Mouse (Mus musculus) T-helper 17 cell (primary cell): ENCODE data around the gene Fez2.

Experiments
- in situ Hi-C, 2 experiments: fragments of 300-600 bp; cut with MboI, MseI; formaldehyde crosslinking; loops; 1 replicate in 1 of 2; 2 replicates in 1 of 2; pipeline ENCODE4 v1.15.1; 2025; ENCODE audit warnings: high pct_unique_total_duplicates in 2 of 2

Gene Fez2

GRCm38 (mm10) chr17:78409900-78410299, 8.1 kb downstream of the Fez2 start:
- in situ Hi-C loops: no loop called here

- in situ Hi-C loops: no loop called here
Observed at GRCm38 (mm10) chr17:78408386-78408785, 9.6 kb downstream of the Fez2 start.

DNA sequence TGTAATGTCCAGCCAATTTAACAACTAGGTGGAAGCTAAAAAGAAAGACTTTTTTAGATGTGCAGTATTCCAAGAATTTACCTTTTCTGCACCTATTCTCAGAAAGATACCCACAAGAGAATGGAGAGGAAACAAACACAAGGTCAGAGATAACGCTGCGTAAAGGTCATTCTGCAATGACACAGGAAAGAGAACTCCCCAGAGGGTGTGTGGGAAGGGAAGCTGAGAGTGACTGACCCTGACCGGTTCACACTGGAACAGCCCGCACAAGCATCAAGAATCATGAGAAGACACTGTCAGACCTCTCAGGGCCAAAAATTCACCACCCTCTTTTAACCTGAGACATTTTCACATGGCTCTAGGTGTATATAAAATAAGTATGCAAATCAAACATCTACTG, 10.4 kb downstream of the Fez2 start:
- in situ Hi-C loops: no loop called here

DNA sequence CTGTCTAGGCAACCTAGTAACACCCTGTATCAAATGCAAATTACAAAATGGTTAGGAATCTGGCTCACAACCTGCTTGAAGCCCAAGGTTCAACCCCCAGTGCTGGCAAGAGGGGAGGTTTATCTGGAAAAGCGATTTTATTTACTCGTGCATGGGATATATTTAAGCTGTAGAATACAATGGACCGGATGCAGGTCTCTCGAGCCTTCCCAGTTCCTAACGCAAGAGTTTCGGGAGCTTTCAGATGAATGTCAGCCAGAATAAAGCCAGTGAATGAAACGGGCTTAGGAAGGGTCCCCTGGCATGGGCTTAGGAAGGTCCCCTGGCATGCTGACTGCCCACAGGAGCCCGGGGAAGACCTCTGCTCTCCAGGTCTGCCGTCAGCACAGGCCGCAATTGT, 11.1 kb downstream of the Fez2 start:
- in situ Hi-C loops: no loop called here

- in situ Hi-C loops: no loop called here
Observed at GRCm38 (mm10) chr17:78405336-78405735, 12.6 kb downstream of the Fez2 start.

GRCm38 (mm10) chr17:78403804-78404203, 14.1 kb downstream of the Fez2 start:
- in situ Hi-C loops: loop anchor here in 1 of 2 experiments (5.0 kb wide), 1 partner anchor 37 kb away; no protein-coding TSS in a partner anchor

DNA sequence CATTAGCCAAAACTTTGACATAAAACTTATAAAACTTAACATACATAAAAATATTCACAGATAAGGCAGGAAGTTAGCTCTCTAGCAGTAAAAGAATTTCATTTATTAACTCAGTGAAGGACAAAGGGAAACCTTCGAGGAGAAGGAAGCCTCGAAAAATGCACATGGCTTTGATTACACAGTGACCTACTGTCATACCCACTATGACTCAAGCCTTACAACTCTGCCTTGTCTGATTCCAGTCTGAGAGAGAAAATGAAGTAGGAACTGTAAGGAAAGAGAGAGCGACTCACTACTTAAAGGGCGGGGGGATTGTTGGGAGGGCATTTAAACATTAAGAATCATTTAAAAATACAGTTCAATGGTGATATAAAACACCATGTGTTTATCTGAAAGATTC, 14.7 kb downstream of the Fez2 start:
- in situ Hi-C loops: loop anchor here in 1 of 2 experiments (5.0 kb wide), 1 partner anchor 36 kb away; no protein-coding TSS in a partner anchor

GRCm38 (mm10) chr17:78402174-78402573, 15.8 kb downstream of the Fez2 start:
- in situ Hi-C loops: loop anchor here in 1 of 2 experiments (5.0 kb wide), 1 partner anchor 35 kb away; no protein-coding TSS in a partner anchor

DNA sequence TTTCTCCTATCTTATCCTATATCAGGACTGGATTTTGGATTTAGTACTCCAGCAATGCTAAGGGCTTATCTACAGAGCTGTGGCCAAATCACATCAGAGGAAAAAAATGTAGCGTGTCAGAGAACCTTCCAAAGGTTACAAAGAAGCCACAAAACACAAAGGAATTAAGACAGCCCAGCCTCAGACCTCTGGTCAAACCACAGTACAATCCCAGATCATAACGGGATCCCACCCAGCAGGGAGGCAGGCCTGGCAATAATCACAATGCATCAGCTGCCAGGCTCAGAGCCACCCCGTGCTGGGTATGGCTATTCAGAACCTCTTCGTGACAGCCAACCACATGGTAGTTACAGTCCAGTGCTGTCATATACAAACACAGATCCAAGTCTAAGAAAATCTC, 16.2 kb downstream of the Fez2 start:
- in situ Hi-C loops: loop anchor here in 1 of 2 experiments (5.0 kb wide), 1 partner anchor 34 kb away; no protein-coding TSS in a partner anchor

DNA sequence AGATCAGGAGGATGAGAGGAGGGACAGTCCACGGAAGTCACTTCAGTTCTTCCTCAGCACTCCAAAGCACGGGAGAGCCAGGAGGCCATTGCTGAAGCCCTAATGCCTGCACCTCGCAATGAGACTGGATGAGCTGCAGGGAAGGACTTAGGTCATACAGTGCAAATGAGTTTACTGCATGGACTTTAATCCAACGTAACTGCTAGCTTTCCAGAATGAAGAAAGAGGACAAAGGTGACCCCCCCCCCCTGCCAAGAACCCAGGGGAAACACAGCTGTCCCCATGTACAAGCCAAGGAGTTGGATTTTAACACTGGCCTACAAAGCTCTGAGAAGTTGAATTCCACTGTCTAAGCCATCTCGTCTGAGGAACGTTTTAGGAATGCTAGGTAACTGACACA, 16.6 kb downstream of the Fez2 start:
- in situ Hi-C loops: loop anchor here in 1 of 2 experiments (5.0 kb wide), 1 partner anchor 34 kb away; no protein-coding TSS in a partner anchor

DNA sequence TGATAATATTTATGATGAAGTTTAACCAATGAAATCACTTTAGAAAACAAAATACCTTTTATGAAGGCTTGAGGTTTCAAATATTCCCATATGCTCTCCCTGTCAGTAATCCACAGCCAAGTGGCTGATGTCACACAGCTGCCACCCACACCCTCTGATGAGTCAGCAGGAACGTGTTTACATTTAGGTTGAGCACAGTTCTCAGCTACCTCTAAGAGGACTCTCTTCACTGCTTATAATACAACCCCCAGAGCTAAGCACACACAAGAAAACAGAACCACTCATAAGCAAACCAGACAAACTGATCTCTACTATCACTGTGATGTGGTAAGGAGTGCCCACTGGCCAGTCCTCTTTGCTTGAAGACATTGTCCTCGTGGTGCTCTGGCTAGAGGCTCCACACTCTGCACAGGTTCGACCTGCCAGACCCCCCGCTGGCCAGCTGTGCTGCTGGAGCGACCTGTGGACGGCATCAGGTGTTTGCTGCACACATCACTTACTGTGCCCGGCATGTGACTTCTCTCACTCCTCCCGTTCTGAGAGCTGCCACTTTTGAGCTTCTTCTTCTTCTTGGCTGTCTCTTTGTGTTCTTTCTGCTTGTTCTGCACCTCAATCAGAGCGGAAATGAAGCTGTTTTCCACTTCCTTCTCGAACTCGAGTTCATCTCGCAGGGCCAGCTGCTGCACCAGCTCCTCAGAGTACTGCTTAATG, 17.7 kb downstream of the Fez2 start:
- in situ Hi-C loops: loop anchor here in 1 of 2 experiments (5.0 kb wide), 1 partner anchor 33 kb away; no protein-coding TSS in a partner anchor

GRCm38 (mm10) chr17:78392401-78393087, 25.4 kb downstream of the Fez2 start:
- in situ Hi-C loops: no loop called here

DNA sequence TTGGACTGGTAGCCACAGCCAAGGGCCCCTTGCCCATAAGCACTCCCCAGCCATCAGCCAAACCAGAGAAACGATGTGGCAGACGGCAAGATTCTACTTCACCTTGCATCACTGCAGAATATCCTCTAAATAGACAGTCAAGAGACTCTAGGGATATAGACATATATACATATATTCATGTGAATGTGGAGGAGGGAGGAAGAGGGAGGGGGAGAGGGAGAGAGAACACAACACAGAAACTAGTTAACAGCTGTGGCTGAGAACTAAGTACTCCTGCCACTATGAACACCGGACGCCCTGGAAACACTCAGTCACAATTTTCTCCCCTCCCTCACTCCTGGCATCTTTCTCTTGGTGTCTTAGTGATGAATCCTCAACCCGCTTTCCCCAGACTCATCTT, 28.4 kb downstream of the Fez2 start:
- in situ Hi-C loops: no loop called here

DNA sequence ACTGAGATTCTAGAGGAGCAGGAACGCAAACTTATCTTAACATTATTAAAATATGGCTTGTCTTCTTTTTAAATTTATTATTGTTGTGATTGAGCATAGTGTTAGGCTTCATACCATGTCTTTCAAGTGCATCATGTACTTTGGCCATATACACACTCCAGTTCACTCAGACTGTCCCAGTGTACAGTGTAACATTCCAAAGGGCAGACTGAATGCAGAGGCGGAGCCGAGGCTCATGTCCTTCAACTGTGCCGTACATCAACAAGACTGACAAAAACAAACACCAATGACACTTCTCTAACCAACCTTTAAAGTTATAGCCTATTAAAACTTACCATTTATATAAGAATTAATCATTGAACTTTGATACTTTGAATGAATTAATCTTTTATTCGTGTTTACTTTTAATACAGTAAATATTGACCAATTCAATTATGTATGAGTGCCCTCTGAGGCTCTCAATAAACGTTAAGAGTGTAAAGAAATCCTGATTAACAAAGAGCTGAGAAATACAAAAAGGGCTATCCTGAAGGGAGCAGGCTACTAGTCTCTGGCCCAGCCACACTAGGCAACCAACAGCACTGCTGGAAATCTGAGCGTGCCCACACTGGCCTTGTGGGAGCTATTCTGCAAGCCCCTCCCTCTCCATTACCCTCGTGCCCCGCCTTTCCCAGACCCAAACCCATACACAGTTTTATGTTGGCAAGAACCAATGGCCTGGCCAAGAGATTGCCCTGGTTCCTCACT, 29.7 kb downstream of the Fez2 start:
- in situ Hi-C loops: no loop called here

GRCm38 (mm10) chr17:78387665-78388064, 30.3 kb downstream of the Fez2 start:
- in situ Hi-C loops: no loop called here

- in situ Hi-C loops: no loop called here
Observed at GRCm38 (mm10) chr17:78382321-78382720, 35.6 kb downstream of the Fez2 start.

- in situ Hi-C loops: no loop called here
Observed at GRCm38 (mm10) chr17:78379730-78380245, 38.2 kb downstream of the Fez2 start.

DNA sequence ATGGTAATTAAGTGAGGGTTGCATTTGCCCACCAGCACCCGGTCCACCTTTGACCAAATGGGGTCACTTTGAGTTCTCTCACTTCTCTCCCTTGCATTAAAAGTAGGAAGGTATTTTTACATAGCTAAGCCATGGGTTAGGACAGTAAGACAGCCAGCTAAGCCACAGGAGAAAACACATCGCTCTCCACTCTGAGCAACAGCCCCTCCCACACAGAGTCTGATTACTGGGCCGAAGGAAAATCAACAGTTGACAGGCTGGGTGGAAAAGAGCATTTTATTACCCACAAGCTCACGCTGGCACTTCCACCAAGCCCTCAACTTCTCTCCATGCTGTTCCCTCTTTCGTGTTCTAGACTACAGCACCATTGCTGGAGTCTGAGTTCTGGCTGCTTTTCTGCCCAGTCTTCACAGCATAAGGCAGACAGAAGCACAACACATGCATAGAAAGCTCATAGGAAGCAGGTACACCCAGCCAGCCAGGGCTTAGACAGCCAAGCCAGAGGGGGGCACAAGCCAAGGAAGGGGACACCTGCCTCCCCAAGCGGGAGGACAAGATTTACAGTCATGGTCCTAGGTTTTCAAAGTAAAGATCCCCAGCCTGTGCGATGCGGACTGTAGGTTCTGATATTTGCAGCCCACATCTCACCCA, 38.7 kb downstream of the Fez2 start:
- in situ Hi-C loops: no loop called here

GRCm38 (mm10) chr17:78376587-78376986, 41.4 kb downstream of the Fez2 start:
- in situ Hi-C loops: no loop called here

DNA sequence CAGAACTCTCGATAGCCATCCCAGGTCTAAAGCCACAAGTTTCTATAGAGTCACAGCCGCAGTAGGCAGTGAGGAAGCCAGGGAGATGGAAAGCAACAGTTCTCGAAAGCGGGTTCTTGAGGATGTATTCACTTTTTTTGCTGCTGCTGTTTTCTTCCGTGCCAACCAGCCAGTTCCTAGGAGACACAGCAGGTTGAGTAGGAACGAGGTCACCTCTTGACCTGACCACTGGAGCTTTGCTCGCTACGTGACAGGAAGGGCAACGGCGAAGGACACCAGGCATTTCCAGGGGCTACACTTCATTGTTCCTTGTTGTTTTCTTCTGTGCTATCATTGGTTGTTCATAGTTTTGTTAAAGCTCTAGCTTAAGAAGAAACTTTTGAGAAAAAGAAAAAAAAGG, 43.2 kb downstream of the Fez2 start:
- in situ Hi-C loops: no loop called here

GRCm38 (mm10) chr17:78373849-78374248, 44.1 kb downstream of the Fez2 start:
- in situ Hi-C loops: no loop called here
